In genomic region chr8:125133685-125134114, GRCm38 (mm10) we compare ENCODE assay signal across 8 mouse cellular contexts.
DNase-seq lines count a peak whose midpoint lies in the region; ATAC-seq lines count a peak whose summit lies in the region.

No protein-coding gene starts in this region.

- intact Hi-C loops in left cerebral cortex, postnatal 14 days (cut with DNase I), result no loop called here

- H3K4me3 ChIP-seq in heart, embryonic 15.5 days, result no peak overlapping the region

- ATAC-seq in heart, embryonic 15.5 days (replicated peaks; ENCODE audit: insufficient number of reproducible peaks, insufficient read depth, low FRiP score, low read depth), result no peak

- H3K9me3 ChIP-seq in heart, embryonic 15.5 days (replicated peaks), result no peaks in the 10 kb centered on the region

- 31% methylated on average over 11 of the region's 11 CpGs for WGBS in heart, embryonic 15.5 days

- H3K4me1 ChIP-seq in heart, embryonic 15.5 days (replicated peaks), result peaks cover 34% of the 10 kb centered on the region

- DNase-seq in adrenal gland, adult (ENCODE audit: inconsistent age in 2 of 2, low spot score in 1 of 2), result peak; percentile 68 to 78
- no peak for DNase-seq in adrenal gland, postnatal 4 days (ENCODE audit: low spot score in 2 of 2)
- peak; percentile 22 for DNase-seq in adrenal gland, adult 8-10 months
- peak; percentile 18 to 73 for DNase-seq in left cerebral cortex, postnatal 14 days (ENCODE audit: low spot score in 2 of 2)
- peak; percentile 34 to 54 for DNase-seq in right cerebral cortex, postnatal 36 days (ENCODE audit: low spot score in 2 of 2)
- no peak for DNase-seq in spleen, postnatal 36 days (ENCODE audit: low spot score in 2 of 2)
- no peak for DNase-seq in cerebellum, adult 18-20 months

- H3K27me3 ChIP-seq in heart, embryonic 15.5 days, result no peaks in the 10 kb centered on the region

- H3K4me2 ChIP-seq in heart, embryonic 15.5 days, result peak overlapping the region; percentile 41

- H3K9ac ChIP-seq in heart, embryonic 15.5 days, result no peak overlapping the region

- no peak overlapping the region for H3K27ac ChIP-seq in heart, embryonic 15.5 days

- no peaks in the 10 kb centered on the region for H3K36me3 ChIP-seq in heart, embryonic 15.5 days

Comparison
In these comparisons a context has a peak if more than half of its experiments do, and no peak if none do; other contexts are left out.
1. DNase-seq: peak in adrenal gland, adult (2 of 2), adrenal gland, adult 8-10 months (single experiment), left cerebral cortex, postnatal 14 days (2 of 2) and right cerebral cortex, postnatal 36 days (2 of 2); none in adrenal gland, postnatal 4 days (0 of 2), spleen, postnatal 36 days (0 of 2) and cerebellum, adult 18-20 months (0 of 2).